16 mouse cellular contexts compared by ENCODE assay signal in the genomic region with DNA sequence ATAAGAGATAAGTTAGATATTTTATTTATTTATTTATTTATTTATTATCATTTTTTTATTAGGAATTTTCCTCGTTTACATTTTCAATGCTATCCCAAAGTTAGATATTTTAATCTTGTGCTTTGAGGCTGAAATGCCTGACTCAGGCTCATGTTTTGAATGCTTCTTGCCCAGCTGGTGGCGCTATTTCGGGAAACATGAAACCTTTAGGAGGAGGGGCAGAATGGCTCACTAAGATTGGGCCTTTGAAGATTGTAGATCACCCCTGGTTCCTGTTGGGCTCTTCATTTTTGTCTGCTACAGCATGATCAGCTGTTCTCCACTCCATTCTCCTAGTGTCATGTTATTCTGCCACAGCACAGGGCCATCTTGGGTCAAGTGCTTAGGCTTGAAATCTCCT. TPM values are rescaled to one million over a fixed set of nuclear protein-coding genes. Genes with fewer than 3 reads are reported as not detected.
"Had no signal": no experiment of that assay in that cellular context is flagged by ENCODE, and none has a peak within 500 bp of the region (broad histone marks: within the 10 kb centered on the region; RNA-seq: fewer than 3 reads in every experiment).

No protein-coding gene starts in this region.

- ATAC-seq: midbrain, embryonic 15.5 days had no signal

- H3K4me3 ChIP-seq: limb, embryonic 10.5 days; liver, embryonic 15.5 days; megakaryocyte, embryonic 14.5 days; midbrain, embryonic 15.5 days; neural tube, embryonic 12.5 days had no signal

- DNase-seq: kidney, postnatal 36 days; lung, adult 2 months; lung, postnatal 14 days; right cerebral cortex, postnatal 4 days; spleen, adult 18-20 months; thymus, adult 2 months; thymus, postnatal 25 days had no signal

- H3K9ac ChIP-seq: liver, embryonic 15.5 days; midbrain, embryonic 15.5 days; neural tube, embryonic 12.5 days had no signal

- H3K27me3 ChIP-seq: liver, embryonic 15.5 days; megakaryocyte, embryonic 14.5 days; midbrain, embryonic 15.5 days; neural tube, embryonic 12.5 days had no signal

- H3K27ac ChIP-seq: kidney, postnatal 0 days; limb, embryonic 10.5 days; liver, embryonic 15.5 days; macrophage; midbrain, embryonic 15.5 days; neural tube, embryonic 12.5 days had no signal

- H3K4me1 ChIP-seq: limb, embryonic 10.5 days; liver, embryonic 15.5 days; megakaryocyte, embryonic 14.5 days; midbrain, embryonic 15.5 days; neural tube, embryonic 12.5 days had no signal

- H3K4me2 ChIP-seq: liver, embryonic 11.5 days; liver, embryonic 15.5 days; midbrain, embryonic 11.5 days; midbrain, embryonic 15.5 days; neural tube, embryonic 12.5 days had no signal

- H3K36me3 ChIP-seq: limb, embryonic 10.5 days; liver, embryonic 15.5 days; midbrain, embryonic 15.5 days; neural tube, embryonic 12.5 days had no signal

- H3K9me3 ChIP-seq: limb, embryonic 10.5 days; liver, embryonic 15.5 days; megakaryocyte, embryonic 14.5 days; midbrain, embryonic 15.5 days; neural tube, embryonic 12.5 days had no signal

RNA-seq across cellular contexts. Expression of a gene that starts 28.1 kb away (rescaled TPM):
- polyA plus RNA-seq: macrophage had no signal
